Mouse (Mus musculus): ENCODE data around the gene Gm20219.

DNA sequence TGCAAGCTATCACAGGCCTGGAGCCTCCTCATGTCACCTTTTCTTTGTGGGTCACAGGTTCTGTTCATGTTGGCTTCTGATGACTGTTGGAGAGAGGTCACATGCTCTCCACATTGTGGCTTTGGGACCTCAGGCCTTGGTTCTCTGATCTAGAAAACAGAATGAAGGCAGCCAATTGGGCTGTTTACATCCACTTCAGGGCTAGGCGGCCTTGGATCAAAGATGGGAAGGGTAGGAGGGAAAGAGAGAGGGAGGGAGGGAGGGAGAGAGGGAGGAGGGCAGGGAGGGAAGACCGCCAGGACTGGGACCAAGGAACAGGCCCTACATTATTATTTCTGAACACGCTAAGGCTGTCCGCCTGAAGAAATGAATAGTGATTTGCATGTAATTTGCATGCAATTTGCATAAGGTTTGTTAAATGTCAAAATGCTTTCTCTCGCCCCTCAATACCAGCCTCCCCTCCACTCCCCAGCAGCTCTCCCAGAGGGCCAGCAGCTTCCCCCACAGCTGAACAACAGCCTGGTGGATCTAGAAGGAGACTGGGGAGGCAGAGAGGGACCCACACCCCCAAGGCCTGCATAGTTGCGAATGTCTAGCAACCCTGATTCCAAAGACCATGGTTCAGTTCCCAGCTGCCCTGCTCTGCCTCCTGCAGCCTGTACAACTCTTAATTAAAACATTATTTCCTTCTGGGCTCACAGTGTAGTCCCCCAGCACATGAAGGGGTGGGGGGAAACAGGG lies 2.2 kb downstream of the Gm20219 start:
- TF ChIP-seq CTCF (conservative IDR thresholded peaks at IDR 0.05; ENCODE audit: low read length), result no peak
- no peak for TF ChIP-seq NANOG (IDR thresholded peaks at IDR 0.05; ENCODE audit: borderline replicate concordance, low read length)
